Mouse (Mus musculus): Measurements from ENCODE around the gene Arcn1. TPM values are rescaled to one million over a fixed set of nuclear protein-coding genes. Genes with fewer than 3 reads are reported as not detected.
"Not testable (repeated sequence)": the region's sequence is repeated elsewhere in the genome, so short reads cannot be mapped to it uniquely, and the experiment has no call there.

The Arcn1 gene
- polyA plus RNA-seq, 1 experiment from 2014 or later = 169 TPM

DNA sequence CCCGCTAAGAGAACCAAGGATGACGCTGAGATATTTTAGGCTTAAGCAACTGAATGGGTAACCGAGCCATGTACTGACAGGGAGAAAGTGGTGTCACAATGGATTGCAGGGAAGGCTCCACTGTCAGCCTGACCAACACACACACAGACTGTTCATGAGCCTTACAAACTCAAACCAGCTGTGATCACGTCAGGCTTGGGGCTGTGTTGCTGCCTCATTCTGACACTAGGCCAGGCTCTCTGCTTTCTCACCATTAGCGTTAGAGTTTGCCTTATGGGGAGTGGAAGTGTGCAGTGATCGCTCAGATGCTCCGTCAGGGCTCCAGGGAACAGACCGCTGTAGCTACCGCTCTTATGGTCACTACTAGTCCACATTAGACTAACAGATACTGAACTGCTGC lies 25.2 kb upstream of the Arcn1 start:
- WGBS = 75% methylated on average over 9 of the region's 9 CpGs

DNA sequence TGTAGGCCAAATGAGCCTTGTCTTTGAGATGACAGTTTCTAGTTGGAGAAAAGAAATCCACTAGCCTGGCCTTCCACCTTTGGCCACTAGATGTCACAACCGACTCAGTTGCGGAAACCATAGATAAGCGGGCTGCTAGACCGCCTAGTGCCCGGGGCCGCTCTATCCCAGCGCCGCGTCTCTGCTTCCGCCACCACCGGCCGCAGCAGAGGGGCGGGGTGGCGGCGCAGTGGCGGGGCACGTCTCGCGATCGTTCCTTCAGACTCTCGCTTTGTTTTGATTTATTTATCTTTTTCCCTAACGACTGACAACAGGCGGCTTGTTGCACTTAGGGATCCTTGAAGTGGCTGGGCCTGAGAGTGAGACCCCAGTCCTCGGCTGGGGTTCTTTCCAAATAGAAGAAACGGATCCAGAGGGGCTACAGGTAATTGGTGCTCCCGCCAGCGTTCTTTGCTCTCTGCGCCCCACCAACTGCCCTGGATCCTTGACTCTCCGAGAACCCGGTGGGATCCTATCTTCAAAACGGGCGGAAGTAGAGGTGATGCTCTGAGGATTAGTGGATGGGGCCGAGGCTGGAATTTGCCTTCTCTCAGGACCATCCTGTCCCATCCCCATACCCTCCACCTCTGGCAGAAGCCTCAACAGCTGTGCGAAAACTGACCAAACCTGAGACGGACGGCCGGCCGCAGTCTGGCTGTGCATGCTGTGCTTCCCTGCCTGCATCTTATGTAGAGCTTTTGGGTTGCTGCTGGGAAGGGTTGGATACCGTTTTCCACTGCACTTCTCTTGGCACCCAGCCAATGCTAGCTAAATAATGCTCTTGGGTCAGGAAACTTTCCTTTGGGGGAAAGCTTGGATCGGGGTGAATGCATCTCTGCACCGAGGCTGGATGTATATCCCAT lies 5.4 kb upstream of the Arcn1 start:
- Histone ChIP-seq H3K9me3 (no peaks in the 10 kb centered on the region), H3K27me3 (replicated peaks; ENCODE audit: low read depth, poor library complexity, severe bottlenecking) (no peaks in the 10 kb centered on the region), H3K36me3 (replicated peaks) (peaks cover 26% of the 10 kb centered on the region), H3K4me1 (peaks cover 10% of the 10 kb centered on the region), H3K27ac (replicated peaks) (peak overlapping the region; percentile 89), H3K4me3 (peak overlapping the region; percentile 87)
- under 1% methylated on average over 41 of the region's 41 CpGs for WGBS
- peak; percentile 95 for DNase-seq (ENCODE audit: low spot score)

More for the DNA sequence above, 25.2 kb upstream of the Arcn1 start:
- H3K4me1 ChIP-seq = no peaks in the 10 kb centered on the region
- DNase-seq (ENCODE audit: low spot score) = no peak
- peaks cover 46% of the 10 kb centered on the region for H3K36me3 ChIP-seq (replicated peaks)
- peaks cover 16% of the 10 kb centered on the region for H3K27me3 ChIP-seq (replicated peaks; ENCODE audit: low read depth, poor library complexity, severe bottlenecking)
- no peaks in the 10 kb centered on the region for H3K9me3 ChIP-seq
- H3K4me3 ChIP-seq = no peak overlapping the region
- no peak overlapping the region for H3K27ac ChIP-seq (replicated peaks)

GRCm38 (mm10) chr9:44772392-44772749 lies 4.7 kb upstream of the Arcn1 start:
- Histone ChIP-seq H3K9me3 (no peaks in the 10 kb centered on the region), H3K36me3 (replicated peaks) (peaks cover 26% of the 10 kb centered on the region), H3K4me1 (peaks cover 10% of the 10 kb centered on the region), H3K27ac (replicated peaks) (0 out of 2 replicates have a peak overlapping the region, but pooled peaks have one; percentile 89), H3K4me3 (peak overlapping the region; percentile 87), H3K27me3 (replicated peaks; ENCODE audit: low read depth, poor library complexity, severe bottlenecking) (no peaks in the 10 kb centered on the region)
- DNase-seq (ENCODE audit: low spot score) = no peak
- 25% methylated on average over 5 of the region's 5 CpGs for WGBS

GRCm38 (mm10) chr9:44771376-44771775 lies 3.7 kb upstream of the Arcn1 start:
- no peaks in the 10 kb centered on the region for H3K9me3 ChIP-seq
- H3K27ac ChIP-seq (replicated peaks) = no peak overlapping the region
- WGBS = 92% methylated on average over 5 of the region's 5 CpGs
- no peak for DNase-seq (ENCODE audit: low spot score)
- peaks cover 17% of the 10 kb centered on the region for H3K4me1 ChIP-seq
- no peak overlapping the region for H3K4me3 ChIP-seq
- peaks cover 18% of the 10 kb centered on the region for H3K36me3 ChIP-seq (replicated peaks)
- no peaks in the 10 kb centered on the region for H3K27me3 ChIP-seq (replicated peaks; ENCODE audit: low read depth, poor library complexity, severe bottlenecking)

- not testable (repeated sequence) for DNase-seq (ENCODE audit: low spot score)
Measured at GRCm38 (mm10) chr9:44768029-44768394, 367 bp upstream of the Arcn1 start.

GRCm38 (mm10) chr9:44760873-44761272 lies 6.8 kb downstream of the Arcn1 start:
- no peak for DNase-seq (ENCODE audit: low spot score)
- Histone ChIP-seq H3K4me3 (no peak overlapping the region), H3K36me3 (replicated peaks) (peaks cover 56% of the 10 kb centered on the region), H3K27me3 (replicated peaks; ENCODE audit: low read depth, poor library complexity, severe bottlenecking) (no peaks in the 10 kb centered on the region), H3K27ac (replicated peaks) (no peak overlapping the region), H3K9me3 (no peaks in the 10 kb centered on the region), H3K4me1 (peaks cover 4% of the 10 kb centered on the region)
- WGBS = 89% methylated on average over 2 of the region's 2 CpGs

More at GRCm38 (mm10) chr9:44768029-44768394, 367 bp upstream of the Arcn1 start:
- Histone ChIP-seq H3K4me1 (peaks cover 16% of the 10 kb centered on the region), H3K27ac (replicated peaks) (peak overlapping the region; percentile 51; the same call in 1 of the 2 replicates), H3K4me3 (peak overlapping the region; percentile 100)
- H3K9me3 ChIP-seq; H3K27me3 ChIP-seq (replicated peaks; ENCODE audit: low read depth, poor library complexity, severe bottlenecking); H3K36me3 ChIP-seq (replicated peaks): not testable (repeated sequence)
- WGBS = 44% methylated on average over 7 of the region's 9 CpGs

DNA sequence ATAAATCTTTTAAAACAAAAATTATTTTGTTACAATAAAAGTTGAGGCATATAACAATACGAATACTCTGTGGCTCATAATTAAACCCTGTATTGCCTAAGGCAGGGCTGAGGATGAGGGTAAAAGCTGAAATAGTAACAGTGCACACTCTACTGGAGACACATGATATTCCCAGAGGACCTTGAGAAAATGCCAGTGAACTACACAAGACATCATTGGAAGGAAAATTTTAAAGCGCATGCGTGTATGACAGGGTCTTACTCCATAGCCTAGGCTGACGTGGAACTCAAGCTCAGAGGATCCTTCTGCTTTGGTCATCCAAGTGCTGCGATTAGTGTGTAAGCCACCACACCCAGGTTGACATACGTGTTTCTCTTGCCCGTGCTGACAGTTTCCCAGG lies 19.2 kb downstream of the Arcn1 start:
- no peak for DNase-seq (ENCODE audit: low spot score)
- 90% methylated on average over 7 of the region's 7 CpGs for WGBS
- Histone ChIP-seq H3K36me3 (replicated peaks) (peaks cover 98% of the 10 kb centered on the region), H3K27ac (replicated peaks) (no peak overlapping the region), H3K9me3 (no peaks in the 10 kb centered on the region), H3K4me3 (no peak overlapping the region), H3K4me1 (no peaks in the 10 kb centered on the region), H3K27me3 (replicated peaks; ENCODE audit: low read depth, poor library complexity, severe bottlenecking) (no peaks in the 10 kb centered on the region)

DNA sequence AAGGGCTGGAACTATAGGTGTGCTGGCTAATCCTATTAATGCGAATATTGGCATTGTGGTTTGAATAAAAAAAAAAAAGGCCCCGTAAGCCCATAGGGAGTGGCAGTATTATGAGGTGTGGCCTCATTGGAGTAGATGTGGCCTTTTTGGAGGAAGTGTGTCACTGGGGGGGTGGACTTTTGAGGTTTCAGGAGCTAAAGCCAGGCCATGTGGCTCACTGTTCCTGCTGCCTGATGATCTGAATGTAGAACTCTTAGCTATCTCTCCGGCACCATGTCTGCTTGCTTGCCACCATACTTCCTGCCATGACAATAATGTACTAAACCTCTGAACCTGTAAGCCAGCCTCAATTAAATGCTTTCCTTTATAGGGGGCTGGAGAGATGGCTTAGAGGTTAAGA lies 20.3 kb downstream of the Arcn1 start:
- Histone ChIP-seq H3K4me3 (no peak overlapping the region), H3K27me3 (replicated peaks; ENCODE audit: low read depth, poor library complexity, severe bottlenecking) (no peaks in the 10 kb centered on the region), H3K9me3 (no peaks in the 10 kb centered on the region), H3K4me1 (no peaks in the 10 kb centered on the region), H3K36me3 (replicated peaks) (peaks cover 98% of the 10 kb centered on the region), H3K27ac (replicated peaks) (no peak overlapping the region)
- DNase-seq (ENCODE audit: low spot score) = no peak
- 95% methylated on average over 3 of the region's 3 CpGs for WGBS

DNA sequence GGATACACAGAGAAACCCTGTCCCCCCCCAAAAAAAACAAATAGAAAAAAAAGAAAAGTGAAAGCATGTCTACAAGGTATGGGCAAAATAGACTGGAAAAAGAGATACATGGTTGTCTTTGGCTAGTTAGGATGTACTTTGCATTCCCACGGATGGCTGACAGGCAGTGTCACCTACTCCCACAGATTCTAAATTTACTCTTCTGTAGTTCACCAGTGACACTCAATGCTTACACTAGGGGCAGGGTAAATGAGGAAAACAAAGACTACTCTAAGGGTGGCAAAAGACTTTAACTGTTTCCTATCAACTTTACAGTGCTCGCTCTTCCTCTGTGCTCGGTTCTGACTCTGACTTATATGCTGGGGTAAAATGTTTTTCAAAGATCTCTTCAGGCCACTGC lies 21.0 kb downstream of the Arcn1 start:
- H3K4me1 ChIP-seq = no peaks in the 10 kb centered on the region
- WGBS = 94% methylated on average over 3 of the region's 3 CpGs
- H3K27ac ChIP-seq (replicated peaks) = no peak overlapping the region
- no peak for DNase-seq (ENCODE audit: low spot score)
- H3K27me3 ChIP-seq (replicated peaks; ENCODE audit: low read depth, poor library complexity, severe bottlenecking) = no peaks in the 10 kb centered on the region
- no peaks in the 10 kb centered on the region for H3K9me3 ChIP-seq
- H3K36me3 ChIP-seq (replicated peaks) = peaks cover 98% of the 10 kb centered on the region
- no peak overlapping the region for H3K4me3 ChIP-seq

DNA sequence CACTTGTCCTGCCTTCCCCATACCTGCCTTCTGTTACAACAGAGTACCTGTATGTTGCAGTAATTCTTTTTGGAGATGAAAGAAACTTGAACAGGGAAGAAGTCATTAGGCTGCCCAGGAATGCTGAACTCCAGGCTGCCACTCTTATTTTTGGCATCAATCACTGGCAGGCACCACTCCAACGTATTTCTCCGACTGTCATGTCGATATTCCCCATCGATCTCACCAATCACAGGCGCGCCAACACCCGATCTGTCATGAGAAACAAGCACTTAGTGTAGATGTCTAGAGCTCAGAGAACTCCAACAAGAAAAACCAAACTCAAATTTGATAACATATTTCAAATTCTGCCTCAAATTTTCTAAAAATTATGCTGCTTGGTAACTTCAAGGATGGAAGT lies 22.3 kb downstream of the Arcn1 start:
- DNase-seq (ENCODE audit: low spot score) = no peak
- no peak overlapping the region for H3K4me3 ChIP-seq
- WGBS = 94% methylated on average over 7 of the region's 7 CpGs

DNA sequence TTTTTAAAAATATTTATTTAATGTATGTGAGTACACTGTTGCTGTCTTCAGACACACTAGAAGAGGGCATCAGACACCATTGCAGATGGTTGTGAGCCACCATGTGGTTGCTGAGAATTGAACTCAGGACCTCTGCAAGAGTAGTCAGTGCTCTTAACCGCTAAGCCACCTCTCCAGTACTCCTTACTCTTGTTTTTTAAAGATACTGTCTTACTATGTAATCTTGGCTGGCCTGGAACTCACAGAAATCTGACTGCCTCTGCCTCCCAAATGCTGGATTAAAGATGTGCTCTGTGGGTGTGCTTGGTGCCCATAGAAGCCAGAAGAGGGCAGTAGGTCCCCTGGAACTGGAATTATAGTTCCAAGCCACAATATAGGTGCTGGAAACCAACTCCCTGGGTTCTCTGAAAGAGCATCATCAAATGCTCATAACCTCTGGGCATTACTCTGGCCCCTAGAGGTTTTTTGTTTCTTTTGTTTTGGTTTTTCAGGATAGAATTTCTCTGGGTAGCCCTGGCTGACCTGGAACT lies 26.9 kb downstream of the Arcn1 start:
- no peak overlapping the region for H3K27ac ChIP-seq (replicated peaks)
- no peaks in the 10 kb centered on the region for H3K9me3 ChIP-seq
- H3K27me3 ChIP-seq (replicated peaks; ENCODE audit: low read depth, poor library complexity, severe bottlenecking) = peaks cover 4% of the 10 kb centered on the region; the same call in 1 of the 2 replicates
- no peak overlapping the region for H3K4me3 ChIP-seq
- H3K4me1 ChIP-seq = peaks cover 24% of the 10 kb centered on the region
- H3K36me3 ChIP-seq (replicated peaks) = peaks cover 52% of the 10 kb centered on the region
- 83% methylated on average over 1 of the region's 1 CpGs for WGBS
- no peak for DNase-seq (ENCODE audit: low spot score)

More for the DNA sequence above, 22.3 kb downstream of the Arcn1 start:
- H3K36me3 ChIP-seq (replicated peaks) = peaks cover 96% of the 10 kb centered on the region
- no peaks in the 10 kb centered on the region for H3K9me3 ChIP-seq
- H3K4me1 ChIP-seq = no peaks in the 10 kb centered on the region
- no peaks in the 10 kb centered on the region for H3K27me3 ChIP-seq (replicated peaks; ENCODE audit: low read depth, poor library complexity, severe bottlenecking)
- no peak overlapping the region for H3K27ac ChIP-seq (replicated peaks)

- H3K27me3 ChIP-seq (replicated peaks; ENCODE audit: low read depth, poor library complexity, severe bottlenecking) = peaks cover 31% of the 10 kb centered on the region
- peak overlapping the region; percentile 23 for H3K4me3 ChIP-seq
- peak overlapping the region; percentile 71 for H3K27ac ChIP-seq (replicated peaks)
- peak; percentile 77 for DNase-seq (ENCODE audit: low spot score)
- H3K4me1 ChIP-seq = peaks cover 57% of the 10 kb centered on the region
- no peaks in the 10 kb centered on the region for H3K9me3 ChIP-seq
- 35% methylated on average over 8 of the region's 8 CpGs for WGBS
- H3K36me3 ChIP-seq (replicated peaks) = peaks cover 18% of the 10 kb centered on the region
Measured at GRCm38 (mm10) chr9:44737240-44737949, 30.2 kb downstream of the Arcn1 start.

Data from embryonic facial prominence, embryonic 10.5 days (tissue).